Mouse (Mus musculus) liver, postnatal 0 days (tissue): ENCODE measurements around the gene Cep295nl.

Experiments
- CTCF ChIP-seq: sonication (generic); IDR thresholded peaks from 2 replicates; pipeline ENCODE4 v1.5.1; 2016; ENCODE audit warnings: antibody characterized with exemption, low read depth
- EP300 ChIP-seq: IDR thresholded peaks from 2 replicates; pipeline ENCODE4 v1.6.1; 2016; ENCODE audit warnings: antibody characterized with exemption, low read depth, mild to moderate bottlenecking

DNA sequence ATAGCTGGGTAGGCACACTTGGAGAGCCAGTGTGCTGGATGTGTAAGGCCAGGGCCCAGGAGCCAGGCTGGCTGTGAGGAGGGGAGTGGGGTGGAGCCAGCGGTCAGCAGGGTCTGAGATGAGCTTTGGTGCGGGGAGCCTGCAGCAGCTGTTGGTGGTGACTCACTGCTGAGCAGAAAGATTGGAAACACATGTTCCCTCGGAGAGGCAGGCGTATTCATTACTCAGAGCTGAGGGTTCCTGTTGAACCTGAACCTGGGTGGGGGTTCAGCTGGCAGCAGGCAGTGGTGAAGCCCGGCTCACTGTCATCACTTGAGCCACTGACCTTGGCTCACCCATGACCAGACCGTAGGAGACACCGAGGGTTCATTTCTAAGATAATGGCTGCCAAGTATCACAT, 22.9 kb upstream of the Cep295nl start:
- TF ChIP-seq EP300, result no peak
- TF ChIP-seq CTCF, result no peak
